Mouse (Mus musculus) heart, embryonic 14.5 days (tissue): ENCODE data around the gene 4930572O03Rik. TPM values are rescaled to one million over a fixed set of nuclear protein-coding genes. Genes with fewer than 3 reads are reported as not detected.
A peak's percentile ranks its signal among the peaks of the same experiment; 100 is the strongest.
"Not testable (repeated sequence)": the region's sequence is repeated elsewhere in the genome, so short reads cannot be mapped to it uniquely, and the experiment has no call there.

Experiments
- ATAC-seq: fragments of 200-750 bp; cut with Nextera tagmentation; 2 replicates; pipeline ENCODE4 v1.8.0; 2017; ENCODE audit warnings: low read depth, moderate TSS enrichment; ENCODE audit not compliant: insufficient number of reproducible peaks, insufficient read depth, low FRiP score
- H3K27ac ChIP-seq, 2 experiments: fragments of 200-500 bp in 1 of 2; fragments of 300-500 bp in 1 of 2; sonication (generic) in 1 of 2; replicated peaks in 1 of 2; 2 replicates each; pipeline ENCODE4 v1.5.1; 2012 to 2014; ENCODE audit warnings: low read depth in 2 of 2, low read length in 2 of 2, control low read depth in 1 of 2, mild to moderate bottlenecking in 1 of 2, mixed read lengths in 1 of 2; ENCODE audit not compliant: control insufficient read depth in 1 of 2, insufficient read depth in 1 of 2
- H3K27me3 ChIP-seq: fragments of 300-500 bp; sonication (generic); 2 replicates; pipeline ENCODE4 v1.6.1; 2014; ENCODE audit warnings: mild to moderate bottlenecking, low read length, control low read depth; ENCODE audit not compliant: control insufficient read depth, insufficient read depth
- H3K36me3 ChIP-seq: fragments of 300-500 bp; sonication (generic); 2 replicates; pipeline ENCODE4 v1.6.1; 2014; ENCODE audit warnings: mild to moderate bottlenecking, control low read depth, low read length, mixed read lengths; ENCODE audit not compliant: control insufficient read depth, insufficient read depth
- H3K4me1 ChIP-seq, 2 experiments: fragments of 200-500 bp in 1 of 2; fragments of 300-500 bp in 1 of 2; sonication (generic) in 1 of 2; 2 replicates each; pipeline ENCODE4 v1.6.1; 2012 to 2014; ENCODE audit warnings: low read length in 2 of 2, control low read depth in 1 of 2, mixed read lengths in 1 of 2; ENCODE audit not compliant: control insufficient read depth in 2 of 2, insufficient read depth in 2 of 2
- H3K4me2 ChIP-seq: fragments of 300-500 bp; sonication (generic); 2 replicates; pipeline ENCODE4 v1.6.1; 2014; ENCODE audit warnings: mild to moderate bottlenecking, low read length
- H3K4me3 ChIP-seq, 2 experiments: fragments of 200-500 bp in 1 of 2; fragments of 300-500 bp in 1 of 2; sonication (generic) in 1 of 2; 2 replicates each; pipeline ENCODE4 v1.5.1; 2012 to 2014; ENCODE audit warnings: low read length in 2 of 2, mild to moderate bottlenecking in 2 of 2, control low read depth in 1 of 2, low read depth in 1 of 2, moderate library complexity in 1 of 2; ENCODE audit not compliant: control insufficient read depth in 1 of 2, insufficient read depth in 1 of 2
- H3K9ac ChIP-seq: fragments of 300-500 bp; sonication (generic); 2 replicates; pipeline ENCODE4 v1.6.1; 2014; ENCODE audit warnings: mild to moderate bottlenecking, low read length
- H3K9me3 ChIP-seq: fragments of 300-500 bp; sonication (generic); 2 replicates; pipeline ENCODE4 v1.6.1; 2016; ENCODE audit warnings: low read length, control low read depth; ENCODE audit not compliant: control insufficient read depth
- whole genome bisulfite sequencing: fragments of 180-500 bp; shearing (Covaris S2); extraction: QIAGEN DNeasy Blood & Tissue Kit; methylation state at CpG from one replicate; pipeline ENCODE4 v1.1.7; 2014; 5-methylcytosine and 5-hydroxymethylcytosine counted together
- polyA plus RNA-seq: library from polyadenylated mRNA; unstranded; fragments of >200 nt; fragmentation: Nextera tagmentation; extraction: Ambion mirVana; gene quantifications from 2 replicates; pipeline ENCODE4 v1.2.1, GENCODE M21; 2014

Gene 4930572O03Rik
- polyA plus RNA-seq, 1 experiment from 2014 or later: not detected

DNA sequence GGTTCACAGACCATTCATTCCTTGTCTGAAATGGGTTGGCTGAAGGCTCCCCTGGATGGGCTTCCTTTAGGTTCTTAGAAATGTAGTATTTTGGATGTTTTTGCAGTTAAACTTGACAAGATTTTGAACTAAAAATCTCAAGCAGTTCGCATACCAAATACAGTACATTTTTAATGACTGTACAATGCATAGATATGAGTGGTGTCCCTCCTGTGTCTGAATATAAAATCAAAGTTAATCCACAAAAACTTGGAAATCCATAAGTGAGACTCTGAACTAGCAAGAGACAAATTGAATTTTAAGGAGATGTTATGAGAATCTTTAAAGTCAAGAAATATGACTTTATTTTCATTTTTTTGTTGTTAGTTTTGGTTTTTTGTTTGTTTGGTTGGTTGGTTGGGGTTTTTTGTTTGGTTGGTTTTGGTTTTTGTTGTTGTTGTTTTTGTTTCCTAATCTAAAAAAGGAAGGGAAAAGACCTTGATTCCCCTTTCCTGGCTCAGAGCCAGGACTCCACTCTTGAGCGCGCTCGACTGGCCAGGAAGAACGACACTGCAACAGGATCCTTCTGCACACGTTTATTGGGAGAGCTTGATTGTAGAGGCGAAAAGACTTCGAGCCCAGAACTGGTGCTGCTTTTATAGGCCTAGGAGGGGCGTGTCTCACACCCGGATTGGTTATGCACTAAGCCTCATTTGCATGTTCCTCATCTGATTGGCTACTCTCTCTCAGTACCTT, 24.6 kb upstream of the 4930572O03Rik start:
- not testable (repeated sequence) for H3K4me1 ChIP-seq, H3K9ac ChIP-seq, H3K27me3 ChIP-seq, H3K27ac ChIP-seq, H3K36me3 ChIP-seq, H3K4me2 ChIP-seq, H3K9me3 ChIP-seq, H3K4me3 ChIP-seq
- ATAC-seq: peak; percentile 64; the same call in 1 of the 2 replicates
- WGBS: 80% methylated on average over 7 of the region's 10 CpGs

DNA sequence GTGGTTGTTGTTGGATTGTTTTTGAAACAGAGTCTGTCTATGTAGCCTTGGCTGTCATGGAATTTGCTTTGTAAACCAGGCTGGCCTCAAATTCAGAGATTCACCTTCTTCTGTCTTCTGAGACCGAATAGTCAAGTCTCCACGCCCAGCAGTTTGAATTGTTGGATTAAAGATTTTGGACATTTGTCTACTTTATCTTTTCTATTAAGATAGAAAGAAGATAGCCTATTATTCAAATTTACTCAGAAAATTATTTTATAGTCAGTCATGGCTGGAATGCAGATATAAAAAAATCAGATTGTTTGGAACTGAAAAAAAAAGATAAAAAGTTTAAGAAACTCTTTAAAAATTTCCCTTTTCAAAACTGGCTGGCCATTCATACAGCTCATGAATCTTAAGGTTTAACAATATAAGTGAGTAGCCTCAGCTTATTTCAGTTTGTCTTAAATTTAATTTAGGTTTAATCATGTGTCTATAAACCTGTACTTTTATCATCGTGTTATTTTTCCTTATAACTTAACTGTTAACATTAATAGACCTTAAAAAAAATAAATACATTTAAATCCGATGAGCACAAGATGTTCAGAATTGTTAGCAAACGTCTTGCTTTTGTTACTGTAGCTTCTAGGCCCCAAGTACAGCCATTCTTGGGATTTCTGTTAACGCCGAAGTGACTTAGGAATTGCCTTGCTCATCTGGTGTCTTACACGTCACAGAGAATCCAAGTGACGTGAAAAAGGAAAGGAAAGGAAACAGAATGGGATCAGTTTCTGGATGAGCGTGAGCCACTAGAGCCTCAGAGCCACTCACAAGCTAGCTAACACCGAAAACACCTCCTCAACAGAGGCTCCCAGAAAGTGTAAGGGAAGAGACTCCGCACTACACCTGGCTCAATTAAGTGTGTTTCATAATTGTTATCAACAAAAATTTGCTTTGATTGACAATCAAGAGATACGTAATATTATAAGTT, 23.4 kb upstream of the 4930572O03Rik start:
- H3K27ac ChIP-seq, H3K9me3 ChIP-seq: not testable (repeated sequence)
- 62% methylated on average over 13 of the region's 13 CpGs for WGBS

DNA sequence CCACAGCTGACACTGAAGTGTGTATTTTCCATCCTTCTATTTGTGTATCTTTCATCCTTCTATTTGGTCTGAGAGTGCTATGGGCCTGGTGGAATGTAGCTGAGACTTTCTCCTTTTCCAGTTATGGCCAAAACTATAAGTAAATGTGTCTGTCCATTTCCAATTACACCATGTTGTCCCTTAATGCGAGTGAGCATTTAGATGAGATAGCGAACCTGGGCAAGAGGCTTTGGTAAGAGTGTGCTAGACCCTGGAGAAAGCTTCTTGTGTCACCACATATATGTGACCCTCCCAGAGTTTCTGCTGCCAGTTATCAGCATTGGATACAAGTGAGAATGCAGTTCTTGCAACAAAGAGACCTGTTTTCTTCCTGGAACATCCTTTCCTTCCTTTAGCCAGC, 22.0 kb upstream of the 4930572O03Rik start:
- 56% methylated on average over 2 of the region's 2 CpGs for WGBS
- H3K9ac ChIP-seq, H3K4me2 ChIP-seq, H3K27ac ChIP-seq, H3K27me3 ChIP-seq, H3K36me3 ChIP-seq, ATAC-seq, H3K9me3 ChIP-seq, H3K4me1 ChIP-seq, H3K4me3 ChIP-seq: not testable (repeated sequence)

More for the DNA sequence above, 23.4 kb upstream of the 4930572O03Rik start:
- not testable (repeated sequence) for H3K27me3 ChIP-seq, H3K9ac ChIP-seq, H3K4me3 ChIP-seq, H3K4me2 ChIP-seq, H3K36me3 ChIP-seq, H3K4me1 ChIP-seq
- peak; percentile 69 for ATAC-seq

DNA sequence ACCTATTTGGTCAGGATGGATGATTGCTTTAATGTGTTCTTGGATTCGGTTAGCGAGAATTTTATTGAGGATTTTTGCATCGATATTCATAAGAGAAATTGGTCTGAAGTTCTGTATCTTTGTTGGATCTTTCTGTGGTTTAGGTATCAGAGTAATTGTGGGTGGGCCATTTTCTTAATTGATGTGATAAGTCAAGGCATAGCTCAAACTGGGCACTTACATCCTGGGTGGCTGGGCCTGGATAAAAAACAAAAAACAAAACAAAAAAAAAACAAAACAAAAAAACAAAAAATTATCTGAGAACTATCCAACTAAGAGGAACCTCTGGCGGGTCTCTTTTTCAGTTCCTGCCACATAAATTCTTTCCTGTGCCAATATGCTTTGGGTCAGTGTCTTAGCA, 20.9 kb upstream of the 4930572O03Rik start:
- ATAC-seq: 0 out of 2 replicates have a peak, but pooled peaks have one; percentile 64
- not testable (repeated sequence) for H3K4me2 ChIP-seq, H3K36me3 ChIP-seq, H3K4me1 ChIP-seq, H3K27ac ChIP-seq, H3K4me3 ChIP-seq, H3K27me3 ChIP-seq, H3K9ac ChIP-seq
- WGBS: 75% methylated on average over 2 of the region's 4 CpGs
- H3K9me3 ChIP-seq: peaks cover 10% of the 10 kb centered on the region

DNA sequence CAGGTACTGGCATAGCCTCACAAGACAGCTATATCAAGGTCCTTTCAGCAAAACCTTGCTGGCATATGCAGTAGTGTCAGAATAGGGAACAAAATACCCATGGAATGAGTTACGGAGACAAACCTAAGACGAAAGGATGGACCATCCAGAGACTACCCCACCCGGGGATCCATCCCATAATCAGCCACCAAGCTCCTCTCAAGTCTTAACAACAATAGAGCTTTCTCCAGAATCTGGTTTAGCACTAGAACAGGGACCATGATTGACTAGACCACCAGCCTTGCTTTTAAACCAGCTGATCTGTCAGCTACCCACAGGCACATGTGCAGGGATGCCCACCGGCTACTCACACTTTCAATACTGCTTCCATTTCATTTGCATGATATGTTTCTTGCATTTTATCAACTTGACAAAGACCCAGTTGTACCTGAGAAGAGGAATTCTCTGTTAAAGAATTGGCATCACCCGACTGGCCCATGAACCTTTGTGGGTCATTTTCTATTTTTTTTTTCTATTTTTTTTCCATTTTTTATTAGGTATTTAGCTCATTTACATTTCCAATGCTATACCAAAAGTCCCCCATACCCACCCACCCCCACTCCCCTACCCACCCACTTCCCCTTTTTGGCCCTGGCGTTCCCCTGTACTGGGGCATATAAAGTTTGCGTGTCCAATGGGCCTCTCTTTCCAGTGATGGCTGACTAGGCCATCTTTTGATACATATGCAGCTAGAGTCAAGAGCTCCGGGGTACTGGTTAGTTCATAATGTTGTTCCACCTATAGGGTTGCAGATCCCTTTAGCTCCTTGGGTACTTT, 17.8 kb upstream of the 4930572O03Rik start:
- not testable (repeated sequence) for H3K4me2 ChIP-seq, H3K27ac ChIP-seq, H3K4me3 ChIP-seq, H3K27me3 ChIP-seq, H3K4me1 ChIP-seq, H3K36me3 ChIP-seq, H3K9ac ChIP-seq
- H3K9me3 ChIP-seq: peaks cover 11% of the 10 kb centered on the region
- peak; percentile 66 for ATAC-seq
- WGBS: 80% methylated on average over 5 of the region's 8 CpGs

DNA sequence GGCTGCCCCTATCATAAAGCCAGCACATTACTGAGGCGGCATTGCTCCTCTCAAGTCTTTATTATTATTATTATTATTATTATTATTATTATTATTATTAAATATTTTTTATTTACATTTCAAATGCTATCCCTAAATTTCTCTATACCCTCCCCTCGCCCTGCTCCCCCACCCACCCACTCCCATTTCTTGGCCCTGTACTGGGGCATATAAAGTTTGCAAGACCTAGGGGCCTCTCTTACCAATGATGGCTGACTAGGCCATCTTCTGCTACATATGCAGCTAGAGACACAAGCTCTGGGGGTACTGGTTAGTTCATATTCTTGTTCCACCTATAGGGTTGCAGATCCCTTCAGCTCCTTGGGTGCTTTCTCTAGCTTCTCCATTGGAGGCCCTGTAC, 17.1 kb upstream of the 4930572O03Rik start:
- H3K9ac ChIP-seq, H3K4me1 ChIP-seq, H3K36me3 ChIP-seq, H3K4me3 ChIP-seq, ATAC-seq, H3K4me2 ChIP-seq, H3K27ac ChIP-seq, H3K27me3 ChIP-seq: not testable (repeated sequence)
- WGBS: 74% methylated on average over 2 of the region's 2 CpGs
- H3K9me3 ChIP-seq: peaks cover 11% of the 10 kb centered on the region

DNA sequence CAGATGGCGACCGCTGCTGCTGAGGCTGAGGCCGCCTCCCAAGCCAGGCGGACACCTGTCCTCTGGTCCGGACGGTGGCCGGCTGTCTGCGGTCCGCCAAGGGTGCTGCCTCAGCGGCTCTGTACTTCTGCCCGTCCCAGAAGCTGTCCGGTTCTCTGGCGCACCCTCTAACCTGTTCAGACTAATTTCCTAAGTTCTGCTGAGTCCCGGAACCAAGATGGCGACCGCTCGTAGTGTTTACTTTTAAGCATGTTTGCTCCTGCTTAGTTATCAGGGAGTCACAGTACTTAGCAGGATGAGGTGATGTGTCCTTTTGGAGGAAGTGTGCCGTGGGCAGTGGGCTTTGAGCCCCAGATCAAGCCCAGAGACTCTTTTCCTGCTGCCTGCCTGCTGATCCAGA, 13.9 kb upstream of the 4930572O03Rik start:
- H3K27me3 ChIP-seq, H3K4me3 ChIP-seq, H3K9me3 ChIP-seq, H3K36me3 ChIP-seq, H3K4me2 ChIP-seq, H3K9ac ChIP-seq, H3K4me1 ChIP-seq, ATAC-seq, H3K27ac ChIP-seq: not testable (repeated sequence)
- WGBS: 81% methylated on average over 7 of the region's 18 CpGs
